Mouse (Mus musculus) left cerebral cortex, postnatal 4 days (tissue): ENCODE measurements around the gene Gm42957. TPM values are rescaled to one million over a fixed set of nuclear protein-coding genes. Genes with fewer than 3 reads are reported as not detected.
A peak's percentile ranks its signal among the peaks of the same experiment; 100 is the strongest.
"Not testable (repeated sequence)": the region's sequence is repeated elsewhere in the genome, so short reads cannot be mapped to it uniquely, and the experiment has no call there.

ENCODE experiments used
- DNase-seq: peaks from one replicate; pipeline ENCODE4 v3.0.0-alpha.2; 2022
- intact Hi-C: fragments of 180-260 bp; cut with DNase I; formaldehyde crosslinking; loops from one replicate; pipeline ENCODE4 v1.15.1; 2025
- total RNA-seq, 2 experiments: library from RNA; stranded (reverse); gene quantifications; 2 replicates each; pipeline ENCODE4 v1.2.3; 2021

The Gm42957 gene
- total RNA-seq, 2 experiments from 2014 or later: 0.40 to 0.52 TPM

GRCm38 (mm10) chr3:96669727-96670468, 34.6 kb downstream of the Gm42957 start, which contains the start of gene Ankrd35:
Ankrd35 (plus strand) TSS chr3:96670131.
- intact Hi-C loops: no loop called here
- peak; percentile 77 for DNase-seq

GRCm38 (mm10) chr3:96671519-96671918, 36.2 kb downstream of the Gm42957 start:
- intact Hi-C loops: no loop called here
- no peak for DNase-seq

GRCm38 (mm10) chr3:96673514-96673913, 38.2 kb downstream of the Gm42957 start:
- no peak for DNase-seq
- intact Hi-C loops: no loop called here

- intact Hi-C loops: no loop called here
- DNase-seq: no peak
Measured at GRCm38 (mm10) chr3:96674442-96674841, 39.2 kb downstream of the Gm42957 start.

GRCm38 (mm10) chr3:96675171-96675570, 39.9 kb downstream of the Gm42957 start:
- intact Hi-C loops: no loop called here
- DNase-seq: no peak

- no peak for DNase-seq
- intact Hi-C loops: no loop called here
Measured at GRCm38 (mm10) chr3:96675690-96676089, 40.4 kb downstream of the Gm42957 start.

- intact Hi-C loops: no loop called here
- DNase-seq: no peak
Measured at GRCm38 (mm10) chr3:96678456-96678855, 43.2 kb downstream of the Gm42957 start.

GRCm38 (mm10) chr3:96679159-96679674, 43.9 kb downstream of the Gm42957 start:
- DNase-seq: no peak
- intact Hi-C loops: no loop called here

GRCm38 (mm10) chr3:96680269-96680956, 45.1 kb downstream of the Gm42957 start:
- intact Hi-C loops: no loop called here
- no peak for DNase-seq

GRCm38 (mm10) chr3:96683496-96683895, 48.2 kb downstream of the Gm42957 start:
- intact Hi-C loops: no loop called here
- DNase-seq: no peak

GRCm38 (mm10) chr3:96684151-96684821, 49.0 kb downstream of the Gm42957 start:
- no peak for DNase-seq
- intact Hi-C loops: no loop called here

- no peak for DNase-seq
- intact Hi-C loops: no loop called here
Measured at GRCm38 (mm10) chr3:96684822-96685156, 49.5 kb downstream of the Gm42957 start.

- intact Hi-C loops, DNase-seq: not testable (repeated sequence)
Measured at GRCm38 (mm10) chr3:96686057-96686456, 50.8 kb downstream of the Gm42957 start.

- intact Hi-C loops: no loop called here
- no peak for DNase-seq
Measured at GRCm38 (mm10) chr3:96688854-96689253, 53.6 kb downstream of the Gm42957 start.

GRCm38 (mm10) chr3:96690298-96690697, 55.0 kb downstream of the Gm42957 start:
- intact Hi-C loops: no loop called here

GRCm38 (mm10) chr3:96692506-96692905, 57.2 kb downstream of the Gm42957 start:
- peak; percentile 65 for DNase-seq
- intact Hi-C loops: no loop called here

More at GRCm38 (mm10) chr3:96690298-96690697, 55.0 kb downstream of the Gm42957 start:
- no peak for DNase-seq

GRCm38 (mm10) chr3:96693579-96693978, 58.3 kb downstream of the Gm42957 start:
- no peak for DNase-seq
- intact Hi-C loops: no loop called here

GRCm38 (mm10) chr3:96696198-96696765, 61.0 kb downstream of the Gm42957 start, which contains the start of gene Pias3:
Pias3 (plus strand) TSS chr3:96696384.
- intact Hi-C loops: no loop called here

GRCm38 (mm10) chr3:96696766-96697732, 61.8 kb downstream of the Gm42957 start:
- DNase-seq: peak; percentile 89

More at GRCm38 (mm10) chr3:96696198-96696765, 61.0 kb downstream of the Gm42957 start, which contains the start of gene Pias3:
- peak; percentile 81 for DNase-seq

More at GRCm38 (mm10) chr3:96696766-96697732, 61.8 kb downstream of the Gm42957 start:
- intact Hi-C loops: no loop called here
